Mouse (Mus musculus) ES-E14 (cell line): ENCODE data around the gene Il10. TPM values are rescaled to one million over a fixed set of nuclear protein-coding genes. Genes with fewer than 3 reads are reported as not detected.
A peak's percentile ranks its signal among the peaks of the same experiment; 100 is the strongest.

ENCODE experiments used
- DNase-seq: peaks from one replicate; pipeline ENCODE4 v3.0.0-alpha.2; 2013; ENCODE audit warnings: low read depth, low spot score
- H3K27ac ChIP-seq: 2 replicates; pipeline ENCODE4 v1.5.1; 2012; ENCODE audit warnings: low read depth, mild to moderate bottlenecking, low read length, moderate library complexity, mixed read lengths; ENCODE audit not compliant: poor library complexity, insufficient read depth, severe bottlenecking
- H3K36me3 ChIP-seq: 2 replicates; pipeline ENCODE4 v1.6.1; 2012; ENCODE audit warnings: mild to moderate bottlenecking, low read length, moderate library complexity, mixed read lengths; ENCODE audit not compliant: control insufficient read depth, poor library complexity, insufficient read depth, severe bottlenecking
- H3K4me1 ChIP-seq, 2 experiments: fragments of 150-350 bp in 1 of 2; sonication (generic) in 1 of 2; 2 replicates each; pipeline ENCODE4 v1.6.1; 2012; ENCODE audit warnings: low read length in 2 of 2, mild to moderate bottlenecking in 1 of 2, mixed read lengths in 1 of 2; ENCODE audit not compliant: control insufficient read depth in 2 of 2, insufficient read depth in 2 of 2, poor library complexity in 1 of 2
- H3K4me3 ChIP-seq, 2 experiments: fragments of 150-350 bp in 1 of 2; sonication (generic) in 1 of 2; 2 replicates each; pipeline ENCODE4 v1.5.1; 2012; ENCODE audit warnings: low read length in 2 of 2, low read depth in 1 of 2, mild to moderate bottlenecking in 1 of 2, mixed read lengths in 1 of 2; ENCODE audit not compliant: insufficient read depth in 1 of 2, poor library complexity in 1 of 2, severe bottlenecking in 1 of 2
- H3K9ac ChIP-seq: 2 replicates; pipeline ENCODE4 v1.6.1; 2012; ENCODE audit warnings: low read depth, mild to moderate bottlenecking, low read length, mixed read lengths; ENCODE audit not compliant: poor library complexity, insufficient read depth, severe bottlenecking
- H3K9me3 ChIP-seq: fragments of 150-350 bp; sonication (generic); 2 replicates; pipeline ENCODE4 v1.6.1; 2012; ENCODE audit warnings: low read depth, mild to moderate bottlenecking, low read length; ENCODE audit not compliant: control insufficient read depth, insufficient read depth
- CHD2 ChIP-seq: IDR thresholded peaks from 2 replicates; pipeline ENCODE4 v1.6.1; 2014; ENCODE audit warnings: mild to moderate bottlenecking, low read depth, low read length, inconsistent platforms
- HCFC1 ChIP-seq: IDR thresholded peaks from 2 replicates; pipeline ENCODE4 v1.6.1; 2012; ENCODE audit warnings: low read length, inconsistent platforms, borderline replicate concordance; ENCODE audit not compliant: insufficient read depth
- MAFK ChIP-seq: IDR thresholded peaks from 2 replicates; pipeline ENCODE4 v1.6.1; 2014; ENCODE audit warnings: mild to moderate bottlenecking, low read depth, low read length, inconsistent platforms; ENCODE audit not compliant: insufficient read depth
- ZC3H11A ChIP-seq: IDR thresholded peaks from 2 replicates; pipeline ENCODE4 v1.6.1; 2012; ENCODE audit warnings: low read depth, mild to moderate bottlenecking, inconsistent platforms, low read length, borderline replicate concordance
- ZNF384 ChIP-seq: IDR thresholded peaks from 2 replicates; pipeline ENCODE4 v1.6.1; 2012; ENCODE audit warnings: low read depth, low read length, inconsistent platforms
- in situ Hi-C, 2 experiments: fragments of 600-800 bp; cut with MboI; formaldehyde crosslinking; loops; one replicate each; pipeline ENCODE4 v1.15.1; 2025; ENCODE audit warnings: low sequenced_read_pairs in 2 of 2, inconsistent platforms in 1 of 2; ENCODE audit not compliant: unreplicated experiment in 2 of 2
- total RNA-seq: library from RNA; depleted of rRNA; stranded (reverse); fragments of 300-350 nt; gene quantifications from 2 replicates; pipeline ENCODE4 v1.2.3, GENCODE M21; 2012

Il10 gene
- total RNA-seq, 1 experiment: 1.8 TPM

DNA sequence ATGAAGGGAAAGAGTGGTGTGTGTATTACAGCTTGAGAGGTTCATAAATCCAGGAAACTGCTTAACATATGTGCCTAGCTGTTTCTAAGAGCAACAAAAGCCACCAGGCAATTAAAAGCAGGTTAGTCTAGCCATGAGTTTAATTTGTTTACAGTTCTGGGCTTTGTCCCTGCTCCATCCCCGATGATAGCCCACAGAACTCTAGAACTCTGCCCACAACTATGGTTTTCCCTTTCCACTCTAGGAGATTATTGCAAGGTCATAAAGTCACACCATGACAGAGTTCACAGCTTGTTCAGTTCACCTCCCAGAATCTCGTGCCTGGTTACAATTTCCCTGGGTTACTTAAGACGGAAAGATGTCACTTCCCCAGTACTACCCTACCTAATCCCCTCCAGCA is 11.6 kb downstream of the Il10 start:
- H3K4me1 ChIP-seq: no peaks in the 10 kb centered on the region
- TF ChIP-seq HCFC1: no peak
- TF ChIP-seq MAFK: no peak
- TF ChIP-seq ZC3H11A: no peak
- TF ChIP-seq CHD2: no peak
- no peak for TF ChIP-seq ZNF384
- no peak overlapping the region for H3K9ac ChIP-seq
- H3K36me3 ChIP-seq: no peaks in the 10 kb centered on the region
- in situ Hi-C loops: no loop called here
- no peaks in the 10 kb centered on the region for H3K9me3 ChIP-seq
- no peak for DNase-seq
- no peak overlapping the region for H3K27ac ChIP-seq
- H3K4me3 ChIP-seq: no peak overlapping the region

DNA sequence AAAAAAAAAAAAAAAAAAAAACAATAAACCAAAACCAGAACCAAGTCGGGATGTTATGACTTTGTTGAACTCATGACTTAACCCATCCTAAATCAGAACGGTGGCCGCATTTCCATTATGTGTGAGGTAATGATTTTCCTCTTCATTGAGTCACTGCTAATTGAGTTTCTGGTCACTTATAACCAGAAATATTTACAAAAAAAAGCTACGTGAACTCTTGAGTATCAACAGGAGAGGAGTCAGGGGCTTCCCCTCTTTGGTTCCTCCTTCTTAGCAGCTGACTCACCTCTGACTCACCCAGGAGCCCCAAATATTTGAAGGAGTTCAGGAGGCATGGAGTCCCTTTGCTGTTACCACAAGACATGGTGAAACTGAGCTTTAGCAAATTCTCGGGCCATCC is 18.4 kb downstream of the Il10 start:
- no peak for DNase-seq
- H3K9ac ChIP-seq: no peak overlapping the region
- H3K9me3 ChIP-seq: no peaks in the 10 kb centered on the region
- in situ Hi-C loops: no loop called here
- H3K36me3 ChIP-seq: no peaks in the 10 kb centered on the region
- H3K27ac ChIP-seq: no peak overlapping the region
- H3K4me3 ChIP-seq: no peak overlapping the region
- no peak for TF ChIP-seq ZC3H11A
- no peak for TF ChIP-seq HCFC1
- TF ChIP-seq MAFK: no peak
- no peak for TF ChIP-seq CHD2
- peak; percentile 59 for TF ChIP-seq ZNF384
- no peaks in the 10 kb centered on the region for H3K4me1 ChIP-seq

DNA sequence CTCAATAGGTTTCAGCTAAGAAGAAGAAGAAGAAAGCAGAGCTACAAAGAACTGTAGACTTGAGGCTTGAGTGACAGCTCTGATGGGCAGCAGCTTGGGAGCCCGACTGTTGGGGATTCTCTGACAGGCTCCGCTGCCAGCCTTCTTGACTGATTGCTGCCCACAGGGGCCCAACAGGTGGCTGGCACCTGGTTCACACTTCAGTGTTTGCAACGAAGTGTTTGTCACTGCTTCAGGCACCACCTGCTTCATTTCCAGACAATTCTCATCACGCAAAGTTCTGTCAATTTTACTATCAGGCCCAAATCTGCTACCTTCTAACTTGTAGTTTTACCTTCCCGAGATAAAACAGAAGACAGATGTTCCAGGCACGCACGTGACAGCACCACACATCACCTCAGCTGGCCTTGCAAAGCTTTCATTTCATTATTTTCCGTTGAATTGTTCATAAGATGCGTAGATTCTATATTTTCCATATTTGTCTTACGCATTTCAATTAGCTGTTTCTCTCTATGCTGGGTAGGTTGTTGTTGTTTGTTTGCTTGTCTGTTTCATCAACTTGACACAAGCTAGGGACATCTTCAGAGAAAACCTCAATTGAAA is 18.9 kb downstream of the Il10 start:
- Histone ChIP-seq H3K27ac (no peak overlapping the region), H3K36me3 (no peaks in the 10 kb centered on the region), H3K9me3 (no peaks in the 10 kb centered on the region), H3K4me3 (no peak overlapping the region), H3K9ac (no peak overlapping the region), H3K4me1 (no peaks in the 10 kb centered on the region)
- no peak for DNase-seq
- TF ChIP-seq HCFC1 (no peak), MAFK (no peak), ZC3H11A (no peak), ZNF384 (no peak), CHD2 (no peak)
- in situ Hi-C loops: no loop called here

DNA sequence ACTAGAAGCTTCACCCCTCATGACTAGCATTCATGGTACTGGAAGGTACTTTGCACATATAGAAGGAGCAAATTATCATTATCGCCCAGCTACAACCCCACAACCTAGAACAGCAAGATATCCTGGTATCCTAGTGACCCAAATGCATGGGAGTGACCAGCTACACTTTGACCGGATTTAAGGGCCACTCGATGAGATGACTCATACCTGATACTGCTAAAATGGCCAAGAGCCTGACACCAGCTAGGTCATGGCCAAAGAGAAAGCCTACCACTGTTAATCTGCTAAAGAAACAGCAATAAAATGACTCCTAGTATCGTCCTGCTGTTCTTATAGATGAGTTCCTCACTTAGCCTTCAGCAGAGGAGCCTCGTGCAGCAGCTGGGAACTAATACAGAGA is 19.8 kb downstream of the Il10 start:
- in situ Hi-C loops: no loop called here
- Histone ChIP-seq H3K9ac (no peak overlapping the region), H3K9me3 (no peaks in the 10 kb centered on the region), H3K4me3 (no peak overlapping the region), H3K27ac (no peak overlapping the region), H3K4me1 (no peaks in the 10 kb centered on the region), H3K36me3 (no peaks in the 10 kb centered on the region)
- TF ChIP-seq HCFC1 (no peak), CHD2 (no peak), ZC3H11A (no peak), MAFK (no peak)
- DNase-seq: no peak

DNA sequence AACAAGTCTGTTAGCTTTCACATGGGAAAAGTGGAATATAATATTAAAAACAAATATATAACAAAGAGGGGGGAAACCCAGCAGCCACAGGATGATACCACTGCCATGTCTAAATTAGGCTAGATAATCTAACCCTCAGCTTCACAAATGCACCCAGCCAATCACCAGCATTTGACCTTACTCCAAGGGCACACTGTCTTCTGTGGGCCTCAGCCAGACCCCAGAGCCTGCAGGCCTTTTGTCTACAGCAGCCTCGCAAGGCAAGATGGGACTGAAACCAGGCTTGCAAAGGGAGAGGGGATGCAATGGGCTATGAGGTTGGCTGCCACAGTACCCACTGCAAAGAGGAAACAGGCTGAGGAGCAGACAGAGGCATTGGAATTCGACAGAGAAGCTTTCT is 22.6 kb downstream of the Il10 start:
- no peaks in the 10 kb centered on the region for H3K4me1 ChIP-seq
- H3K4me3 ChIP-seq: no peak overlapping the region
- no peak for TF ChIP-seq ZC3H11A
- TF ChIP-seq CHD2: no peak
- no peak for TF ChIP-seq HCFC1
- no peak for TF ChIP-seq ZNF384
- TF ChIP-seq MAFK: no peak
- no peak overlapping the region for H3K27ac ChIP-seq
- no peaks in the 10 kb centered on the region for H3K9me3 ChIP-seq
- no peak for DNase-seq
- no peaks in the 10 kb centered on the region for H3K36me3 ChIP-seq
- no peak overlapping the region for H3K9ac ChIP-seq
- in situ Hi-C loops: no loop called here
